Mouse (Mus musculus): ENCODE results near the gene Lin52. TPM values are rescaled to one million over a fixed set of nuclear protein-coding genes. Genes with fewer than 3 reads are reported as not detected.

The Lin52 gene
- 10 to 100 TPM; 22.8 to 23.8 TPM for total RNA-seq (2021)
- long read RNA-seq, experiment 1, transcript Lin52-201 (6 exons, 2,270 nt): major isoform, 53 of 66 reads
- long read RNA-seq, experiment 1, partial matches to known transcripts: 2 of 66 reads
- long read RNA-seq, experiment 1, other reads (novel, unspliced or antisense): 11 of 66 reads
- long read RNA-seq, experiment 2, transcript Lin52-201 (6 exons, 2,270 nt): major isoform, 39 of 47 reads
- long read RNA-seq, experiment 2, partial matches to known transcripts: 1 of 47 reads
- long read RNA-seq, experiment 2, other reads (novel, unspliced or antisense): 7 of 47 reads

DNA sequence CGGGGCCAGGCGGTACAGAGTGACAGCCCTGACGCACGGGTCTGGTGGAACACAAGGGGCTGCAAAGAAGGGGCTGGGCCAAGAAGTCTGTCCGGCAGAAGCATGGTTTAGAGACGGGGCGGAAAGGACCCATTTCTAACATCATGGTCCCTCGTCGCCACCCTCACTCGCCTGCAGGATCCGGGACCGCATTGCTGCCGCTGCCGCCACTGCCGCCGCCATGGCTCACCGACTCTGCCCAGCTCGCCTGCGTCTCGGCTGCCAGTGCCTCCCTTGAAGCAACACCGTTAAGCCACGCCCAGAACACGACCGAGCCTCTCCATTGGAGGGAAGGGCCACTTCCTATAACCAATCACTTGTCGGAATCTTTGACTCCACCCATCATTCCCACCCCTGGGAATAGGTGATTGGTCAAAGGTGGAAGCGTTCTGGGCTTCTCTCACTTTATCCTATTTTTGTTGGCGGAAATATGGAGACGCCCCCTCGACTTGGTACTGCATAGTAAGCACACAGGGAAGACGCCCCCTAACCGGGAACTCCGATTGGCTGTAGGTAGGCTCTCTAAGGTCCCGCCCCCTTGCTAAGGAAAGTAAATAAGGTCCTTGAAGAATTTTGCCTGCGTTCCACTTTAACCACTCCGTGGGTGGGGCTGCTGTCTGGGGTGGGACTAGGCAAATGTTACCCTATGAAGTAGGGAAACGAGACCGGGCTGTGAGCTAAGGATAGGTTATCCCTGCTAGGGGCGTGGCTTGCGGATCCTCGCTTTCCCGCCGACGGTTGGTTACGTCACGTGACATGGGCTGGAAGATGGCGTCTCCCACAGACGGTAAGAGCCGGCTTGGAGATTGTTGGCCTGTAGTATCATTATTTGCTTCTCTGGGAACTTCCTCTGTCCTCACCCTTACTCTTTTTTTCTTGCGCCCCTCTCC is at the start of gene Lin52, which contains the start of gene Aldh6a1:
Gene Lin52 (plus strand): TSS at position 705 of the 929 bp plus-strand sequence.
Gene Aldh6a1 (minus strand): TSS at position 287 of the 929 bp plus-strand sequence.
- peak; percentile 93 to 96 for DNase-seq (ENCODE audit: extremely low spot score in 1 of 2, low spot score in 2 of 2)
- peak within 1 kb of the TSS; percentile 91 for H3K4me3 ChIP-seq
- intact Hi-C loops (cut with DNase I): no loop called here
- no peak for TF ChIP-seq CTCF (IDR thresholded peaks at IDR 0.05)
- H3K27ac ChIP-seq: peak within 1 kb of the TSS; percentile 91

DNA sequence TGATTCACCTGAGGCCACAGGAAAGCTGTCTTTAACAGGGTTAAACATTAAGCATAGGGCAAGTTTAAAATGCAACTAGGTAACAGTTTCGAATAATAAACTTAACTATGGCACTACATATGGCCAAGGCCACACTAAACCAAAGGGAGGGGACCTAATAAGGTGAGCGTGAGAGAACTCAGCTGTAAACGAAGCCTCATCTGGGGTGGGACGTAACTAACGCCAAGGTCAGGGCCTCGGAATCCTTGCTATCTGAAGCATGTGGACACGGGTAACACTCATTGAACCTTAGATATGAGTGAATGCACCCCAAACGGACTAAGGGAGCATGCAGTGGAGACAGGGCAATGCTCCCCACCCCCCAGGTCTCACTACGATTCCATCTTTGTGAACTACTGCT is 48.3 kb upstream of the Lin52 start:
- intact Hi-C loops (cut with DNase I): no loop called here
- H3K4me3 ChIP-seq: no peak overlapping the region
- H3K27ac ChIP-seq: no peak overlapping the region
- no peak for TF ChIP-seq CTCF (IDR thresholded peaks at IDR 0.05)
- no peak for DNase-seq (ENCODE audit: extremely low spot score in 1 of 2, low spot score in 2 of 2)

- no peak for DNase-seq (ENCODE audit: extremely low spot score in 1 of 2, low spot score in 2 of 2)
- Histone ChIP-seq H3K27ac (no peak overlapping the region), H3K4me3 (no peak overlapping the region)
- no peak for TF ChIP-seq CTCF (IDR thresholded peaks at IDR 0.05)
- intact Hi-C loops (cut with DNase I): no loop called here
These were observed 46.7 kb upstream of the Lin52 start for GRCm38 (mm10) chr12:84404541-84404940.

- no peak overlapping the region for H3K27ac ChIP-seq
- DNase-seq (ENCODE audit: extremely low spot score in 1 of 2, low spot score in 2 of 2): no peak
- peak; percentile 11 for TF ChIP-seq CTCF (IDR thresholded peaks at IDR 0.05)
- no peak overlapping the region for H3K4me3 ChIP-seq
- intact Hi-C loops (cut with DNase I): loop anchor here (5.0 kb wide), 1 partner anchor 90 kb away; the partner anchor contains the start of gene Zfp410
These were observed 44.0 kb upstream of the Lin52 start for GRCm38 (mm10) chr12:84407259-84407658.

- intact Hi-C loops (cut with DNase I): loop anchor here (5.0 kb wide), 1 partner anchor 91 kb away; the partner anchor contains the start of gene Zfp410
- DNase-seq (ENCODE audit: extremely low spot score in 1 of 2, low spot score in 2 of 2): peak; percentile 18 to 22
- no peak; the same call in 1 of the 2 replicates for TF ChIP-seq CTCF (IDR thresholded peaks at IDR 0.05)
- Histone ChIP-seq H3K4me3 (peak overlapping the region; percentile 67), H3K27ac (peak overlapping the region; percentile 94)
These were observed 43.1 kb upstream of the Lin52 start for GRCm38 (mm10) chr12:84407874-84408818.

DNA sequence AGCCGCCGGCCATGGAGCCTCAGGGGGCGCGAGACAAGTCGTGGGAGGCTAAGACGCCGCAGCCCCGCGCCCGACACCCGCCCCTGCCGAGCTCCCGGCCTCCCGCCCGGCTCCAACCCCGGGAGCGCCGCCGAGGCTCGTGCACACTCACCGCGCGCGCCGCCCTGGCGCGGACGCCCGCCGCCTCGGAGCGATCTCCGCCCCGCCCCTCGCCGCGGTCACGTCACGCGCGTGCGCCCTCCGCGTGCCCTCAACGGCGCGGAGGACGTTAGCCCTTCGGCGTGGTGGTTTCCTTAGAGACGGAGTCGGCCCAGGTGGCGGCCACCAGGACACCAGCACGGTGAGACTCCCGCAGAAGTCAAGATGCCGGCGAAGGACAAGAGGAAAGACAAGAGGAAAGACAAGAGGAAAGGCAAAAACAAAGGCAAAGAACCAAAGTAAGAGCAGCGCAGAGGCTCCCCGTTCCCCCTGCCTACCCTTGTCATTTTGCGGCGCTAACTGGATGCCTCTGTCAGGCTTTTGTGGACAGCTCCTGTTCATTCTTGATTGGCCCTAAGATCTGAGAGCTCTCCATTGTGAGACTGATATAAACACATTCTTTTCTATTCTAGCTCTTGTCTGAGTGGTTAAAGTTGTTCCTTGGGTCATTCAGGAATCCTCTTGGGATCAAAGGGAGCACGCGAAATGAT is 42.3 kb upstream of the Lin52 start, which contains the start of the genes Entpd5 and Bbof1:
Gene Entpd5 (minus strand): TSS at position 211 of the 689 bp plus-strand sequence.
Gene Bbof1 (plus strand): TSS at position 253 of the 689 bp plus-strand sequence.
- peak; percentile 93 to 96 for DNase-seq (ENCODE audit: extremely low spot score in 1 of 2, low spot score in 2 of 2)
- Histone ChIP-seq H3K27ac (peak within 1 kb of the TSS; percentile 94), H3K4me3 (peak within 1 kb of the TSS; percentile 67)
- TF ChIP-seq CTCF (IDR thresholded peaks at IDR 0.05): no peak; the same call in 1 of the 2 replicates
- intact Hi-C loops (cut with DNase I): loop anchor here (5.0 kb wide), 1 partner anchor 92 kb away; the partner anchor contains the start of gene Zfp410

- H3K4me3 ChIP-seq: peak within 1 kb of the TSS; percentile 64
- no peak for TF ChIP-seq CTCF (IDR thresholded peaks at IDR 0.05)
- intact Hi-C loops (cut with DNase I): no loop called here
- peak within 1 kb of the TSS; percentile 33 for H3K27ac ChIP-seq
- DNase-seq (ENCODE audit: extremely low spot score in 1 of 2, low spot score in 2 of 2): peak; percentile 84 to 88
These were observed 34.2 kb upstream of the Lin52 start, which contains the start of gene Rnf113a2 for GRCm38 (mm10) chr12:84416834-84417604. Gene Rnf113a2 (plus strand): TSS chr12:84417196.

DNA sequence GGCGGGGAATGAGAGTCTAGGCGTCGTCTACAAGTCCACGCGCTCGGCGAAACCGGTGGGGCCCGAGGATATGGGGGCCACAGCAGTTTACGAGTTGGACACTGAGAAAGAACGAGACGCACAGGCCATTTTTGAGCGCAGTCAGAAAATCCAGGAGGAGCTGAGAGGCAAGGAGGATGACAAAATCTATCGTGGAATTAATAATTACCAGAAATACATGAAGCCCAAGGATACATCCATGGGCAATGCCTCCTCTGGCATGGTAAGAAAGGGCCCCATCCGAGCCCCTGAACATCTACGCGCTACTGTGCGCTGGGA is 33.7 kb upstream of the Lin52 start:
- Histone ChIP-seq H3K27ac (peak overlapping the region; percentile 33), H3K4me3 (peak overlapping the region; percentile 64)
- intact Hi-C loops (cut with DNase I): no loop called here
- no peak for TF ChIP-seq CTCF (IDR thresholded peaks at IDR 0.05)
- no peak for DNase-seq (ENCODE audit: extremely low spot score in 1 of 2, low spot score in 2 of 2)

DNA sequence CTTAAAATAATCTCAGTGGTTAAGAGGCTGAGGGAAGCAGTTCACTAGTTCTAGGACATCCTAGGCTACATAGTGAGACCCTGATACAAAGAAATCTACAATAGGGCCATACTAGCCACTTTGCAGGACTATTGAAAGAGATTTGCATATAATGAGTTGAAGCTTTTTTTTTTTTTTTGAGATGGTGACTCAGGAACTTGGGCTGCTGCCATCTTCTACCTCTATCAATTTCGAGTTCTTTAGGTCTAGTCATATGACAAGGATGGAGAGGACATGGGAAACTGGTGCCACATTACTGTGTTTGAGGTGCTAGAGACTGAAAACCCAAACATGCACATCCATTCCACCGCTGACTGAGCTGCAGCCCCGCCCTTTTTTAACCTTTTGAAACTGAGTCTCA is 27.2 kb upstream of the Lin52 start:
- TF ChIP-seq CTCF (IDR thresholded peaks at IDR 0.05): no peak
- DNase-seq (ENCODE audit: extremely low spot score in 1 of 2, low spot score in 2 of 2): no peak
- intact Hi-C loops (cut with DNase I): no loop called here
- Histone ChIP-seq H3K27ac (no peak overlapping the region), H3K4me3 (no peak overlapping the region)

DNA sequence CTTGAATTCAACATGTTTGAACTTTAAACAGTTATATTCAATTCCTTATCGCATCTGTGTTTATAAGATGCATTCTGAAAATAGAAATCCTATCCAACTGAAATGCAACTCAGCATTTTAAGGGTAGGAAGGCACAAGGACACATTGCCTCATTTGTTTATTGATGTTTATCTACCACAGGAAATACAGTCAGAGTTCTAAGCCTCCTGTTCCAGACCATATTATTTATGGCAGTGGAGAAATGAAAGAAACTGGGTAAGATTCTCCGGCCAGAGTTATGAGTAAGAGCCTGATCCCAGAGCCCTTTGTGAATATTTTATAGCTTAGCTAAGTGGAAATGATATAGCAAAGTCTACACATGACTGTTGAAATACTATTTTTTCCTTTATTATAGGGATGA is 21.4 kb upstream of the Lin52 start:
- TF ChIP-seq CTCF (IDR thresholded peaks at IDR 0.05): no peak
- intact Hi-C loops (cut with DNase I): no loop called here
- H3K27ac ChIP-seq: no peak overlapping the region

More for the DNA sequence above, 21.4 kb upstream of the Lin52 start:
- no peak overlapping the region for H3K4me3 ChIP-seq
- no peak for DNase-seq (ENCODE audit: extremely low spot score in 1 of 2, low spot score in 2 of 2)

Data from left cerebral cortex, adult 2 months (tissue).